Mouse (Mus musculus): ENCODE measurements at regions not wholly inside any gene's neighbourhood (a gene's known extent, or its start where the extent isn't known, plus 50 kb on each side); places are given as distances from the start of the nearest gene placed in this dataset.

GRCm38 (mm10) chr9:113158080-113158479 lies 550.0 kb downstream of the Pdcd6ip start:
- H3K9me3 ChIP-seq: no peaks in the 10 kb centered on the region
- H3K4me2 ChIP-seq: no peak overlapping the region
- H3K27me3 ChIP-seq: no peaks in the 10 kb centered on the region
- no peaks in the 10 kb centered on the region for H3K36me3 ChIP-seq
- H3K9ac ChIP-seq: no peak overlapping the region
- no peak for ATAC-seq (ENCODE audit: insufficient number of reproducible peaks, insufficient read depth, low FRiP score, low TSS enrichment, low read depth)
- 68% methylated on average over 6 of the region's 6 CpGs for WGBS
- no peak overlapping the region for H3K27ac ChIP-seq
- peaks cover 6% of the 10 kb centered on the region; the same call in 1 of the 2 replicates for H3K4me1 ChIP-seq
- no peak overlapping the region for H3K4me3 ChIP-seq

- H3K9ac ChIP-seq: no peak overlapping the region
- 55% methylated on average over 17 of the region's 17 CpGs for WGBS
- peaks cover 6% of the 10 kb centered on the region; the same call in 1 of the 2 replicates for H3K4me1 ChIP-seq
- H3K27ac ChIP-seq: no peak overlapping the region
- no peaks in the 10 kb centered on the region for H3K36me3 ChIP-seq
- H3K4me3 ChIP-seq: no peak overlapping the region
- H3K4me2 ChIP-seq: no peak overlapping the region
- no peak for ATAC-seq (ENCODE audit: insufficient number of reproducible peaks, insufficient read depth, low FRiP score, low TSS enrichment, low read depth)
- H3K9me3 ChIP-seq: no peaks in the 10 kb centered on the region
- H3K27me3 ChIP-seq: no peaks in the 10 kb centered on the region
Observed at GRCm38 (mm10) chr9:113157474-113158076, 550.5 kb downstream of the Pdcd6ip start.

GRCm38 (mm10) chr9:113156707-113157106 lies 551.4 kb downstream of the Pdcd6ip start:
- WGBS: 63% methylated on average over 3 of the region's 3 CpGs
- H3K4me1 ChIP-seq: peaks cover 6% of the 10 kb centered on the region; the same call in 1 of the 2 replicates
- H3K4me2 ChIP-seq: no peak overlapping the region
- H3K9ac ChIP-seq: no peak overlapping the region
- no peaks in the 10 kb centered on the region for H3K9me3 ChIP-seq
- H3K27ac ChIP-seq: no peak overlapping the region
- no peaks in the 10 kb centered on the region for H3K36me3 ChIP-seq
- no peak overlapping the region for H3K4me3 ChIP-seq
- no peak for ATAC-seq (ENCODE audit: insufficient number of reproducible peaks, insufficient read depth, low FRiP score, low TSS enrichment, low read depth)
- H3K27me3 ChIP-seq: no peaks in the 10 kb centered on the region

- no peak overlapping the region for H3K27ac ChIP-seq
- no peak for ATAC-seq (ENCODE audit: insufficient number of reproducible peaks, insufficient read depth, low FRiP score, low TSS enrichment, low read depth)
- WGBS: 55% methylated on average over 5 of the region's 5 CpGs
Observed at GRCm38 (mm10) chr9:113149084-113149483, 559.0 kb downstream of the Pdcd6ip start.

GRCm38 (mm10) chr9:113146571-113146970 lies 561.5 kb downstream of the Pdcd6ip start:
- whole genome bisulfite sequencing: 84% methylated on average over 2 of the region's 2 CpGs
- H3K4me2 ChIP-seq: no peak overlapping the region
- H3K9ac ChIP-seq: no peak overlapping the region

More at GRCm38 (mm10) chr9:113149084-113149483, 559.0 kb downstream of the Pdcd6ip start:
- Histone ChIP-seq H3K9ac (no peak overlapping the region), H3K4me3 (no peak overlapping the region), H3K4me2 (no peak overlapping the region), H3K9me3 (no peaks in the 10 kb centered on the region), H3K27me3 (no peaks in the 10 kb centered on the region), H3K36me3 (no peaks in the 10 kb centered on the region), H3K4me1 (no peaks in the 10 kb centered on the region)

GRCm38 (mm10) chr9:113145036-113145435 lies 563.0 kb downstream of the Pdcd6ip start:
- Histone ChIP-seq H3K27me3 (no peaks in the 10 kb centered on the region), H3K27ac (no peak overlapping the region), H3K4me3 (no peak overlapping the region), H3K36me3 (no peaks in the 10 kb centered on the region), H3K4me1 (no peaks in the 10 kb centered on the region), H3K9ac (no peak overlapping the region), H3K4me2 (no peak overlapping the region), H3K9me3 (no peaks in the 10 kb centered on the region)
- ATAC-seq (ENCODE audit: insufficient number of reproducible peaks, insufficient read depth, low FRiP score, low TSS enrichment, low read depth): no peak
- 59% methylated on average over 2 of the region's 2 CpGs for WGBS

More at GRCm38 (mm10) chr9:113146571-113146970, 561.5 kb downstream of the Pdcd6ip start:
- no peak for ATAC-seq (ENCODE audit: insufficient number of reproducible peaks, insufficient read depth, low FRiP score, low TSS enrichment, low read depth)
- no peaks in the 10 kb centered on the region for H3K36me3 ChIP-seq
- H3K27ac ChIP-seq: no peak overlapping the region
- H3K27me3 ChIP-seq: no peaks in the 10 kb centered on the region
- H3K4me3 ChIP-seq: no peak overlapping the region
- no peaks in the 10 kb centered on the region for H3K9me3 ChIP-seq
- H3K4me1 ChIP-seq: no peaks in the 10 kb centered on the region

- no peak overlapping the region for H3K4me2 ChIP-seq
- H3K9me3 ChIP-seq: no peaks in the 10 kb centered on the region
- H3K4me1 ChIP-seq: no peaks in the 10 kb centered on the region
- H3K4me3 ChIP-seq: no peak overlapping the region
- 92% methylated on average over 3 of the region's 3 CpGs for WGBS
- no peaks in the 10 kb centered on the region for H3K27me3 ChIP-seq
- no peak overlapping the region for H3K27ac ChIP-seq
- ATAC-seq (ENCODE audit: insufficient number of reproducible peaks, insufficient read depth, low FRiP score, low TSS enrichment, low read depth): no peak
- H3K36me3 ChIP-seq: no peaks in the 10 kb centered on the region
- no peak overlapping the region for H3K9ac ChIP-seq
Observed at GRCm38 (mm10) chr9:113134611-113135010, 573.4 kb downstream of the Pdcd6ip start.

GRCm38 (mm10) chr9:113123004-113123692 lies 584.9 kb downstream of the Pdcd6ip start:
- Histone ChIP-seq H3K9ac (no peak overlapping the region), H3K36me3 (no peaks in the 10 kb centered on the region), H3K4me3 (no peak overlapping the region), H3K27me3 (no peaks in the 10 kb centered on the region), H3K9me3 (no peaks in the 10 kb centered on the region), H3K4me2 (no peak overlapping the region), H3K27ac (no peak overlapping the region), H3K4me1 (no peaks in the 10 kb centered on the region)
- ATAC-seq (ENCODE audit: insufficient number of reproducible peaks, insufficient read depth, low FRiP score, low TSS enrichment, low read depth): no peak
- WGBS: 74% methylated on average over 7 of the region's 7 CpGs

- H3K4me2 ChIP-seq: no peak overlapping the region
- ATAC-seq (ENCODE audit: insufficient number of reproducible peaks, insufficient read depth, low FRiP score, low TSS enrichment, low read depth): no peak
- H3K27me3 ChIP-seq: no peaks in the 10 kb centered on the region
- no peaks in the 10 kb centered on the region for H3K36me3 ChIP-seq
- H3K27ac ChIP-seq: no peak overlapping the region
- no peak overlapping the region for H3K4me3 ChIP-seq
- 72% methylated on average over 3 of the region's 3 CpGs for WGBS
- H3K4me1 ChIP-seq: no peaks in the 10 kb centered on the region
- no peak overlapping the region for H3K9ac ChIP-seq
- no peaks in the 10 kb centered on the region for H3K9me3 ChIP-seq
Observed at GRCm38 (mm10) chr9:113122253-113122749, 585.8 kb downstream of the Pdcd6ip start.

- no peaks in the 10 kb centered on the region for H3K4me1 ChIP-seq
- no peak for ATAC-seq (ENCODE audit: insufficient number of reproducible peaks, insufficient read depth, low FRiP score, low TSS enrichment, low read depth)
- no peaks in the 10 kb centered on the region for H3K36me3 ChIP-seq
- H3K9ac ChIP-seq: no peak overlapping the region
- no peaks in the 10 kb centered on the region for H3K9me3 ChIP-seq
- H3K4me3 ChIP-seq: no peak overlapping the region
- no peak overlapping the region for H3K4me2 ChIP-seq
- H3K27ac ChIP-seq: no peak overlapping the region
- no peaks in the 10 kb centered on the region for H3K27me3 ChIP-seq
Observed at GRCm38 (mm10) chr9:113120385-113120784, 587.7 kb downstream of the Pdcd6ip start.

- WGBS: 81% methylated on average over 1 of the region's 1 CpGs
Observed at GRCm38 (mm10) chr9:113119721-113120120, 588.3 kb downstream of the Pdcd6ip start.

GRCm38 (mm10) chr9:113115576-113115975 lies 592.5 kb downstream of the Pdcd6ip start:
- WGBS: 61% methylated on average over 5 of the region's 5 CpGs
- no peak for ATAC-seq (ENCODE audit: insufficient number of reproducible peaks, insufficient read depth, low FRiP score, low TSS enrichment, low read depth)
- H3K4me3 ChIP-seq: no peak overlapping the region

More at GRCm38 (mm10) chr9:113119721-113120120, 588.3 kb downstream of the Pdcd6ip start:
- H3K4me3 ChIP-seq: no peak overlapping the region
- H3K36me3 ChIP-seq: no peaks in the 10 kb centered on the region
- no peak for ATAC-seq (ENCODE audit: insufficient number of reproducible peaks, insufficient read depth, low FRiP score, low TSS enrichment, low read depth)
- no peaks in the 10 kb centered on the region for H3K27me3 ChIP-seq
- no peaks in the 10 kb centered on the region for H3K4me1 ChIP-seq
- no peak overlapping the region for H3K4me2 ChIP-seq
- no peak overlapping the region for H3K9ac ChIP-seq
- H3K27ac ChIP-seq: no peak overlapping the region
- H3K9me3 ChIP-seq: no peaks in the 10 kb centered on the region

More at GRCm38 (mm10) chr9:113115576-113115975, 592.5 kb downstream of the Pdcd6ip start:
- Histone ChIP-seq H3K27me3 (no peaks in the 10 kb centered on the region), H3K4me1 (no peaks in the 10 kb centered on the region), H3K4me2 (no peak overlapping the region), H3K36me3 (no peaks in the 10 kb centered on the region), H3K9me3 (no peaks in the 10 kb centered on the region), H3K27ac (no peak overlapping the region), H3K9ac (no peak overlapping the region)
